Mouse (Mus musculus) lung, postnatal 14 days (tissue): ENCODE results near the gene Hpse.

Experiments
- DNase-seq: peaks from one replicate; pipeline ENCODE4 v3.0.0; 2021

Gene Hpse

GRCm38 (mm10) chr5:100636794-100637544 lies 82.5 kb downstream of the Hpse start:
- DNase-seq: peak; percentile 41

GRCm38 (mm10) chr5:100635908-100636307 lies 83.6 kb downstream of the Hpse start:
- no peak for DNase-seq

GRCm38 (mm10) chr5:100634885-100635478 lies 84.5 kb downstream of the Hpse start:
- DNase-seq: no peak

GRCm38 (mm10) chr5:100632540-100633129 lies 86.9 kb downstream of the Hpse start:
- no peak for DNase-seq
